Mouse (Mus musculus): ENCODE measurements around the gene Slc13a5. TPM values are rescaled to one million over a fixed set of nuclear protein-coding genes. Genes with fewer than 3 reads are reported as not detected.
A peak's percentile ranks its signal among the peaks of the same experiment; 100 is the strongest.

Slc13a5 gene
- polyA plus RNA-seq (2015; fragmentation: Nextera tagmentation; extraction: Ambion mirVana) = 0.10 and 0.18 TPM in 2 replicates

- 3% methylated on average over 36 of the region's 36 CpGs for WGBS
- peak; percentile 39; the same call in 1 of the 2 replicates for ATAC-seq (replicated peaks; ENCODE audit: extremely low read depth, insufficient read depth, low FRiP score)
- H3K36me3 ChIP-seq (ENCODE audit: control insufficient read depth, insufficient read depth) = no peaks in the 10 kb centered on the region
- no peaks in the 10 kb centered on the region for H3K9me3 ChIP-seq (replicated peaks; ENCODE audit: control insufficient read depth, low read length)
- no peak within 1 kb of the TSS for H3K27ac ChIP-seq (ENCODE audit: low read length)
- peak within 1 kb of the TSS; percentile 59 for H3K4me3 ChIP-seq (ENCODE audit: low read length)
- peaks cover 14% of the 10 kb centered on the region for H3K4me1 ChIP-seq (ENCODE audit: control insufficient read depth, insufficient read depth, low read length)
- peak within 1 kb of the TSS; percentile 98 for H3K4me2 ChIP-seq (ENCODE audit: low read depth, low read length)
- peaks cover 31% of the 10 kb centered on the region for H3K27me3 ChIP-seq (ENCODE audit: control insufficient read depth, insufficient read depth, low read length)
- peak within 1 kb of the TSS; percentile 68 for H3K9ac ChIP-seq (ENCODE audit: low read length)
Observed at GRCm38 (mm10) chr11:72266960-72267560, at the start of gene Slc13a5. Gene Slc13a5, minus strand, starts transcription at chr11:72267222.

DNA sequence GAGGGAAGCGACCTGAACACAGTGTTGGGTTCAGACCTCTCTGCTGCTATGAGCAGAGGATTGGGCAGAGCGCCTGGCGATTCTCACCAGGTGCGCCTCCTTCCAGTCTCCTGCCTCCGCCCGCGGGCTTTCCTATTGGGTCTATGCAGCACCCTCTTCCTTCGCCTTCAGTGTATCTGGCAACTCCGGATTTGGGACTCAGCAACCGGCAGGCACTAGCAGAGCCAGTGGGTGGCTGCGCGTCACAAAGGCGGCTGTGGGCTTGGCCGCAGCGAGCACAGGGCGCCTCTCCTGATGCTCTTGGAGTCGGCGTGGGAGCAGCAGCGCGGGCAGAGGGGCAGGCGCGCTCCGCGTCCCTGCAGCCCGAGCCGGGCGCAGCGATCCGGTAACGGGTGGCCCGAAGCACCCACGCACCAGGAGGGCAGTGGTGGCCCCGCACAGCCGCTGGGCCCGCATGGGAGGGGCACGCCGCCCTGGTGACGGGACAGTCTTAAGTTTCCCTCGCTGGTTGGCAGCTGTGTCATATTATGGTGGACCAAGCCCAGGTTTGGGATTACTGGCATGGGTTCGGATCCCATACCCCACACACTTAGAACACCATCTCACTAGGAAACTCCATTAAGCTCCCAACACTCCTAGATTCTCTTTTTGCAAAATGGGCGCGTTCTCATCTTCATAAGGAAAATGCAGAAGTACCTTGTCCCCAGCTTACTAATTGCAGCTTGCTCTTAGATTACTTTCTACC, 47.3 kb upstream of the Slc13a5 start, which contains the start of gene Fbxo39:
Gene Fbxo39, plus strand, starts transcription at position 294 of the 745 bp plus-strand sequence.
- Histone ChIP-seq H3K4me1 (ENCODE audit: control insufficient read depth, insufficient read depth, low read length) (no peaks in the 10 kb centered on the region), H3K36me3 (ENCODE audit: control insufficient read depth, insufficient read depth) (no peaks in the 10 kb centered on the region), H3K4me3 (ENCODE audit: low read length) (peak within 1 kb of the TSS; percentile 9), H3K27ac (ENCODE audit: low read length) (no peak within 1 kb of the TSS), H3K9ac (ENCODE audit: low read length) (no peak within 1 kb of the TSS), H3K9me3 (replicated peaks; ENCODE audit: control insufficient read depth, low read length) (no peaks in the 10 kb centered on the region), H3K4me2 (ENCODE audit: low read depth, low read length) (peak within 1 kb of the TSS; percentile 36), H3K27me3 (ENCODE audit: control insufficient read depth, insufficient read depth, low read length) (peaks cover 28% of the 10 kb centered on the region)
- no peak for ATAC-seq (replicated peaks; ENCODE audit: extremely low read depth, insufficient read depth, low FRiP score)
- WGBS = 9% methylated on average over 42 of the region's 42 CpGs

DNA sequence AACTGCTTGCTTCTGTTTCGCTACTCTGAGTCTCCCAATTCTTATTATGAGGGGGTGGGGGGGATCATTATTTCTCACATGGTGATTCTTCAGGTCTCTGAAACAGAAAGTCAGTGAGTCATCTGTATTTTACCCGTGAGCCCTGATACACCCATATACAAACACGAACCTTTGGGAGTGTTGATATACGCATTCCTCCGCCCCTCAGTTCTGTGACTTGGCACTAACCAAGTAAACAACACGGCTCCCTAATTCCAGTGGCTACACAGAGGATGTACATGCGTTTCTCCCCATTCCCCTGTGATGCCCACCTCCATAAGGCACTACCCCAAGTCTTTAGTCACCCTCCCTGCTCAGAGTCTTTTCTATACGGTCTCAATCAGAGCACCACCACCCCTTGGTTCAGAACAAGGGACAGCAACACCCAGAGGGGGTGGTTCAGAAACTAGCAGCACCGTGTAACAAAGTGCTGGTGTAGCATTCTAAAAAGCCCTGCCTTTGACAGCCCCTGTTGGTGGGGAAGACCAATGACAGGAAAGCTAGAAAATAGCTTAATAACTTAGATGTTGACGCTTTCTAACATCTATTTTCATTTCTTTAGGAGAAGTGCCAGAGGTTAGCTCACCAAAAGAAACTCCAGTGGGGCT, 44.5 kb upstream of the Slc13a5 start:
- peaks cover 26% of the 10 kb centered on the region for H3K27me3 ChIP-seq (ENCODE audit: control insufficient read depth, insufficient read depth, low read length)
- 0 out of 2 replicates have a peak, but pooled peaks cover 2% of the 10 kb centered on the region for H3K4me1 ChIP-seq (ENCODE audit: control insufficient read depth, insufficient read depth, low read length)
- H3K4me3 ChIP-seq (ENCODE audit: low read length) = no peak overlapping the region
- no peak overlapping the region for H3K4me2 ChIP-seq (ENCODE audit: low read depth, low read length)
- no peaks in the 10 kb centered on the region for H3K9me3 ChIP-seq (replicated peaks; ENCODE audit: control insufficient read depth, low read length)
- H3K27ac ChIP-seq (ENCODE audit: low read length) = no peak overlapping the region
- ATAC-seq (replicated peaks; ENCODE audit: extremely low read depth, insufficient read depth, low FRiP score) = no peak
- no peaks in the 10 kb centered on the region for H3K36me3 ChIP-seq (ENCODE audit: control insufficient read depth, insufficient read depth)
- no peak overlapping the region for H3K9ac ChIP-seq (ENCODE audit: low read length)
- 82% methylated on average over 10 of the region's 10 CpGs for WGBS

DNA sequence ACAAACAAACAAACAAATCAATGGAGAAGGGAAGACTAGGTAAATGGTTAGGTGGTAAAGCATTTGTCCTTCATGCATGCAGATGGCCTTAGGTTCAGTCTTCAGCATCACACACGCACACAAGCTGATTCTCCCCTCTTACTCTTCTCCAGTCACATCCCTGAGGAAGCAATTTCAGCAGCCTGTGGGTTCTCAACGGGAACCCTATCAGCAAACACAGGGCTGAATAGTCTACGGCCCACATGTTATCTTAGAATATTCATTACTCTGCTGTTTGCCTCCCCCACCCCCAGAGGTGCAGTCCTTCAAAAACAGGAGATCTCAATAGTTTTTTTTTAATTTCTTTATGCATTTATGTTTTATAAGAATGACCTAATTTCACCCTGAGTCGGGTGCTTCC, 43.5 kb upstream of the Slc13a5 start:
- 65% methylated on average over 4 of the region's 4 CpGs for WGBS
- Histone ChIP-seq H3K4me1 (ENCODE audit: control insufficient read depth, insufficient read depth, low read length) (0 out of 2 replicates have a peak, but pooled peaks cover 2% of the 10 kb centered on the region), H3K27ac (ENCODE audit: low read length) (no peak overlapping the region), H3K36me3 (ENCODE audit: control insufficient read depth, insufficient read depth) (no peaks in the 10 kb centered on the region), H3K4me3 (ENCODE audit: low read length) (no peak overlapping the region), H3K4me2 (ENCODE audit: low read depth, low read length) (no peak overlapping the region), H3K9me3 (replicated peaks; ENCODE audit: control insufficient read depth, low read length) (no peaks in the 10 kb centered on the region), H3K27me3 (ENCODE audit: control insufficient read depth, insufficient read depth, low read length) (peaks cover 22% of the 10 kb centered on the region), H3K9ac (ENCODE audit: low read length) (no peak overlapping the region)
- no peak for ATAC-seq (replicated peaks; ENCODE audit: extremely low read depth, insufficient read depth, low FRiP score)

DNA sequence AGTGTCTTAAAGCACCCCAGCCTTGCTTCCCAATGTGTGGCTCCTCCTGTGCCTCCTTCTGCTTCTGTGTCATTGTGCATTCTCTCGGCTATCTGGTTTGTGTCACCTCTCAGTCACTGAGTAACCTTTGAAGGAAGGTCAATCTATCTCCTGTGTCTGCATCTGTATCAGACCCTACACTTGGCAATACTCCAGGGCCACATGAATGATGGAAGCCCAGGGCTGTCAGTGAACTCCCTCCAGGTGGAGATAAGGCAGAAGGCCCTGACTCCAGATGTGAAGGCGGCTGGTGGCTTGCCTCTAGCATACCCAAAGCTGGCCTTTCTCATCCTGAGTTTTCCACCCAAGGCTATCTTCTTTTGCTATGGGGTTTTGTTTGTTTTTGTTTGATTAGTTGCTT, 42.0 kb upstream of the Slc13a5 start:
- Histone ChIP-seq H3K9ac (ENCODE audit: low read length) (no peak overlapping the region), H3K4me3 (ENCODE audit: low read length) (no peak overlapping the region), H3K36me3 (ENCODE audit: control insufficient read depth, insufficient read depth) (no peaks in the 10 kb centered on the region), H3K27me3 (ENCODE audit: control insufficient read depth, insufficient read depth, low read length) (peaks cover 9% of the 10 kb centered on the region), H3K9me3 (replicated peaks; ENCODE audit: control insufficient read depth, low read length) (no peaks in the 10 kb centered on the region), H3K4me1 (ENCODE audit: control insufficient read depth, insufficient read depth, low read length) (0 out of 2 replicates have a peak, but pooled peaks cover 2% of the 10 kb centered on the region), H3K27ac (ENCODE audit: low read length) (no peak overlapping the region), H3K4me2 (ENCODE audit: low read depth, low read length) (no peak overlapping the region)
- WGBS = 15% methylated on average over 2 of the region's 2 CpGs
- ATAC-seq (replicated peaks; ENCODE audit: extremely low read depth, insufficient read depth, low FRiP score) = peak; percentile 60; the same call in 1 of the 2 replicates

GRCm38 (mm10) chr11:72307461-72307860, 40.4 kb upstream of the Slc13a5 start:
- ATAC-seq (replicated peaks; ENCODE audit: extremely low read depth, insufficient read depth, low FRiP score) = no peak
- H3K36me3 ChIP-seq (ENCODE audit: control insufficient read depth, insufficient read depth) = no peaks in the 10 kb centered on the region
- no peak overlapping the region for H3K27ac ChIP-seq (ENCODE audit: low read length)
- H3K27me3 ChIP-seq (ENCODE audit: control insufficient read depth, insufficient read depth, low read length) = no peaks in the 10 kb centered on the region
- no peak overlapping the region for H3K9ac ChIP-seq (ENCODE audit: low read length)
- 0 out of 2 replicates have a peak, but pooled peaks cover 2% of the 10 kb centered on the region for H3K4me1 ChIP-seq (ENCODE audit: control insufficient read depth, insufficient read depth, low read length)
- 82% methylated on average over 5 of the region's 5 CpGs for WGBS
- H3K4me2 ChIP-seq (ENCODE audit: low read depth, low read length) = no peak overlapping the region
- H3K9me3 ChIP-seq (replicated peaks; ENCODE audit: control insufficient read depth, low read length) = no peaks in the 10 kb centered on the region
- no peak overlapping the region for H3K4me3 ChIP-seq (ENCODE audit: low read length)

GRCm38 (mm10) chr11:72302230-72302629, 35.2 kb upstream of the Slc13a5 start:
- peaks cover 7% of the 10 kb centered on the region; the same call in 1 of the 2 replicates for H3K4me1 ChIP-seq (ENCODE audit: control insufficient read depth, insufficient read depth, low read length)
- H3K4me2 ChIP-seq (ENCODE audit: low read depth, low read length) = peak overlapping the region; percentile 68
- ATAC-seq (replicated peaks; ENCODE audit: extremely low read depth, insufficient read depth, low FRiP score) = peak; percentile 33; the same call in 1 of the 2 replicates
- no peaks in the 10 kb centered on the region for H3K9me3 ChIP-seq (replicated peaks; ENCODE audit: control insufficient read depth, low read length)
- peak overlapping the region; percentile 72; the same call in 1 of the 2 replicates for H3K27ac ChIP-seq (ENCODE audit: low read length)
- WGBS = 68% methylated on average over 7 of the region's 7 CpGs
- peak overlapping the region; percentile 50 for H3K4me3 ChIP-seq (ENCODE audit: low read length)
- no peaks in the 10 kb centered on the region for H3K36me3 ChIP-seq (ENCODE audit: control insufficient read depth, insufficient read depth)
- H3K27me3 ChIP-seq (ENCODE audit: control insufficient read depth, insufficient read depth, low read length) = no peaks in the 10 kb centered on the region
- H3K9ac ChIP-seq (ENCODE audit: low read length) = no peak overlapping the region

DNA sequence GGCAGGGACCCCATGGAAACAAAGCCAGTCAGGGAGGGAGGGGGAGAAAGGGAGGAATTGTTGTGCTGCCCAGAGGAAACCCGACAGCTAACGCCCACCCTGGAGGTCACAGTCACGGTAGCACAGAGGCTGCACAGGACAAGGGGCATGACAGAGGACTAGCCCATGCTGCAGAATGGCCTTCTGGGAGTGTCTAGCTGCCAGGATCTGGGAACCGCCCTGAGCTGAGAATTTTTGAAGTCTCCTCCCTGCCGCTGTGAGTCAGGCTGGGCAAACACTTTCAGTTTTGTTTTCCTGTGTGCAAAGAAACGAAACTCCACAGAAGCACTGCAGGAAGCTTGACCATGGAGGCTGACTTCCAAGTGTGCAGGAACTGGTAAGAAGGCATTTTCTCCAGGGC, 34.3 kb upstream of the Slc13a5 start, which contains the start of gene Xaf1:
Gene Xaf1, plus strand, starts transcription at position 296 of the 400 bp plus-strand sequence.
- Histone ChIP-seq H3K4me1 (ENCODE audit: control insufficient read depth, insufficient read depth, low read length) (peaks cover 7% of the 10 kb centered on the region; the same call in 1 of the 2 replicates), H3K4me2 (ENCODE audit: low read depth, low read length) (peak within 1 kb of the TSS; percentile 68), H3K27me3 (ENCODE audit: control insufficient read depth, insufficient read depth, low read length) (no peaks in the 10 kb centered on the region), H3K9me3 (replicated peaks; ENCODE audit: control insufficient read depth, low read length) (no peaks in the 10 kb centered on the region), H3K4me3 (ENCODE audit: low read length) (peak within 1 kb of the TSS; percentile 50), H3K36me3 (ENCODE audit: control insufficient read depth, insufficient read depth) (no peaks in the 10 kb centered on the region), H3K27ac (ENCODE audit: low read length) (peak within 1 kb of the TSS; percentile 72), H3K9ac (ENCODE audit: low read length) (peak within 1 kb of the TSS; percentile 64)
- peak; percentile 75 for ATAC-seq (replicated peaks; ENCODE audit: extremely low read depth, insufficient read depth, low FRiP score)
- 7% methylated on average over 6 of the region's 6 CpGs for WGBS

Data from heart, embryonic 16.5 days (tissue).